Mouse (Mus musculus) lung, embryonic 15.5 days (tissue): ENCODE data around the gene Capzb. TPM values are rescaled to one million over a fixed set of nuclear protein-coding genes. Genes with fewer than 3 reads are reported as not detected.

Experiments used
- ATAC-seq: fragments of 200-750 bp; cut with Nextera tagmentation; 2 replicates; pipeline ENCODE4 v1.8.0; 2017; ENCODE audit warnings: moderate number of reproducible peaks, borderline replicate concordance; ENCODE audit not compliant: low FRiP score, low TSS enrichment; ENCODE audit errors: extremely low read depth
- H3K27ac ChIP-seq: fragments of 300-500 bp; sonication (generic); 2 replicates; pipeline ENCODE4 v1.5.1; 2015; ENCODE audit warnings: moderate library complexity, mild to moderate bottlenecking, inconsistent platforms
- H3K27me3 ChIP-seq: fragments of 300-500 bp; sonication (generic); 2 replicates; pipeline ENCODE4 v1.6.1; 2015; ENCODE audit warnings: inconsistent platforms
- H3K36me3 ChIP-seq: fragments of 300-500 bp; sonication (generic); 2 replicates; pipeline ENCODE4 v1.6.1; 2015; ENCODE audit warnings: inconsistent platforms
- H3K4me1 ChIP-seq: fragments of 300-500 bp; sonication (generic); 2 replicates; pipeline ENCODE4 v1.6.1; 2015; ENCODE audit warnings: inconsistent platforms
- H3K4me2 ChIP-seq: fragments of 300-500 bp; sonication (generic); 2 replicates; pipeline ENCODE4 v1.6.1; 2015; ENCODE audit warnings: inconsistent platforms, mild to moderate bottlenecking, moderate library complexity
- H3K4me3 ChIP-seq: fragments of 300-500 bp; sonication (generic); 2 replicates; pipeline ENCODE4 v1.5.1; 2015; ENCODE audit warnings: mild to moderate bottlenecking, inconsistent platforms
- H3K9ac ChIP-seq: fragments of 300-500 bp; sonication (generic); 2 replicates; pipeline ENCODE4 v1.6.1; 2015; ENCODE audit warnings: inconsistent platforms
- H3K9me3 ChIP-seq: fragments of 300-500 bp; sonication (generic); 2 replicates; pipeline ENCODE4 v1.6.1; 2016; ENCODE audit warnings: inconsistent platforms
- WGBS: fragments of 180-500 bp; shearing (Covaris S2); methylation state at CpG from one replicate; pipeline ENCODE4 v1.1.7; 2015; 5-methylcytosine and 5-hydroxymethylcytosine counted together
- polyA plus RNA-seq: library from polyadenylated mRNA; unstranded; fragments of >200 nt; fragmentation: Nextera tagmentation; extraction: Ambion mirVana; gene quantifications from 2 replicates; pipeline ENCODE4 v1.2.1, GENCODE M21; 2015

Gene Capzb
- polyA plus RNA-seq, 1 experiment from 2014 or later, result 467 TPM

DNA sequence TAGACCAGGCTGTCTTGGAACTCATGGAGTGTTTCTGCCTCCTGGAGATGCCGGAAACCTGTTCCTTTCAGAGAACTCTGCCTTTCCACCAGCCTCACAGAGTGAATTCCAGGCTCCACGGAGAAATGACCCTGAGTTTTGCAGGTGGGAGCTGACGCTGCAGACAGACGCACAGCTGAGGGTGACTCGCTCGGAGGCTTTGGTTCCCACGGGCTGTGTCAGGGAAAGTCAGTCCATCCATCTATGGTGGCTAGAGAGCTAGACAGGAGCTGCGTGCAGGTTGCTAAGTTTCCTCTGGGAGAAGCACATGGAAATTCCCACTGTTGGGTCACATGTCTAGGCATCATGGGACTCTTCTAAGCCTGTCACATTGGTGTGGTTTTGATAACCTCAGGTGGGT is 38.5 kb downstream of the Capzb start:
- ATAC-seq, result no peak
- 76% methylated on average over 8 of the region's 8 CpGs for WGBS
- H3K9me3 ChIP-seq, result no peaks in the 10 kb centered on the region
- peaks cover 9% of the 10 kb centered on the region for H3K36me3 ChIP-seq
- H3K4me3 ChIP-seq, result no peak overlapping the region
- no peaks in the 10 kb centered on the region for H3K27me3 ChIP-seq
- H3K4me1 ChIP-seq, result peaks cover 66% of the 10 kb centered on the region
- no peak overlapping the region for H3K9ac ChIP-seq
- no peak overlapping the region for H3K27ac ChIP-seq
- no peak overlapping the region for H3K4me2 ChIP-seq

DNA sequence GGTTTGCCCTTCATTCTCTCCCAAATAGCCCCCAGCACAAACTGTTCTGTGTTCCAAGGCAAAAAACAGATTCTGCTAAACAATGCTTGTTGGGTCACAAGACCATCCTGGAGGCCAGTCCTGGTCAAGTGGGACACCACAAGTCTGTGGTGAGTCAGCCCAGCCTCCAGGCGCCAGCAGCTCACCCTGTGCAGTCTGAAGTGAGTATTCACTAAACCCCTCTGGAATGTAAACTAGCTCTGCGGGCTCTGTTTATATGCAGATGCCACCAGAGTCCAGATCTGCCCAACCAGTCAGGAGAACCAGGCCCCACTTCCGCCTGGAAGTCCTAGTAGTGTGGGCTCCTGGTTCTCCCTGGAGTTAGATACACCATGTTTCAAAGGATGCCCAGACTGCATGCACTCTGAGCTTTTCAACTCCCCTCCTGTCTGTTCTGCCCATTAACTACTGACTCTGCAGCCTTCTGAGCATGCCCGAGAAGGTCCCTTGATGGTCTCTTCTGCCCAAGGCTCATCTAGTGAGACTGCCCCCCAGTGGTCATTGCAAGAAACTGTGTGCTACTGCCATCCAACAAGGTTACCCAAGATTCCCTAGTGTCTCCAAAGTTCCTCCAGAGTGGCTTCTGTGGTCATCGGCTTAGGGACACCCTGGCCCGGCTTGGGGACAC is 39.9 kb downstream of the Capzb start:
- H3K4me1 ChIP-seq, result peaks cover 55% of the 10 kb centered on the region
- no peak overlapping the region for H3K4me2 ChIP-seq
- H3K27ac ChIP-seq, result peak overlapping the region; percentile 34
- no peak overlapping the region for H3K4me3 ChIP-seq
- 0 out of 2 replicates have a peak, but pooled peaks have one; percentile 27 for ATAC-seq
- H3K9ac ChIP-seq, result no peak overlapping the region
- WGBS, result 44% methylated on average over 6 of the region's 6 CpGs
- H3K27me3 ChIP-seq, result no peaks in the 10 kb centered on the region
- H3K36me3 ChIP-seq, result 0 out of 2 replicates have a peak, but pooled peaks cover 3% of the 10 kb centered on the region
- no peaks in the 10 kb centered on the region for H3K9me3 ChIP-seq

DNA sequence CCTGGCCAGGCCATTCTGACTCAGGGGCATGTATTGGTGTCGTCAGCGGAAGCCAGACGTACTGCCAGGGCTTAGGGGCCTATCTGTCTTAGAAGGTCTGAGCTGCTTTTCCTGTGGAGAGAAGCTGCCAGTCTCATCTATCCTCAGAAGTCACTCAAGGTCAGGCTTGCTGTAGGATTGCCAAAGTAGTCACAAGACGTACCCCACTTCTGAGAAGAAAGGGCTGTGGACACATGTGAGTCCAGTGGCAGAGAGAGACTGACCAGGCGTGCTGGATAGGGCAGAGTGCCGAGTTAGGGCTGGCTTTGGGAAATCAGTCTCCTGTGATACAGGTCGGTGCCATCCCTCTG is 40.4 kb downstream of the Capzb start:
- Histone ChIP-seq H3K27ac (0 out of 2 replicates have a peak overlapping the region, but pooled peaks have one; percentile 34), H3K9me3 (no peaks in the 10 kb centered on the region), H3K4me2 (no peak overlapping the region), H3K27me3 (no peaks in the 10 kb centered on the region), H3K4me3 (no peak overlapping the region), H3K36me3 (0 out of 2 replicates have a peak, but pooled peaks cover 3% of the 10 kb centered on the region), H3K9ac (no peak overlapping the region), H3K4me1 (peaks cover 57% of the 10 kb centered on the region)
- WGBS, result 83% methylated on average over 7 of the region's 7 CpGs
- ATAC-seq, result no peak

DNA sequence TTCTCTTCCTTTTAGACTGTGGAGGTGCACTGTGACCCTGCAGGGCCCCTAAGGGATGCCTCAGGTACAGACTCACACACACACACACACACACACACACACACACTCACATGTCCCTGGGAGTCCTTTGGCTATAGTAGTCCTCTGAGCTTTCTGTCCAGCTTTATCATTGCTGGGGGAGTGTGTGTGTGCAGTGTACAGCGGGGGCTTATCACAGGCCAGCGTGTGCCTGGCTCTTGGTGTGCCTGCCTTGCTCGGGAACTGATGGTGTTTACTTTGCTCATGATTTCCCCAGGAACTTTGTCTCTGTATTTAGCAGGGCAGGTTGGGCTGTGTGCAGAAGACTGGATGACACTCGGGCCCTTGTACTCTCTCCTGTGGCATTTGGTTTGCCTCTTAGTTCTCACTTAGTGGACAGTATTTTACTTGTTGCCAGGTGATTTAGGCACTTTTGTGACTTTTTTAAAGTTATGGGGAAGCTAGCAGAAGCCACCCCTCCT is 41.1 kb downstream of the Capzb start:
- Histone ChIP-seq H3K4me2 (no peak overlapping the region), H3K27ac (no peak overlapping the region), H3K27me3 (no peaks in the 10 kb centered on the region), H3K9me3 (no peaks in the 10 kb centered on the region), H3K4me3 (no peak overlapping the region), H3K36me3 (peaks cover 9% of the 10 kb centered on the region; the same call in 1 of the 2 replicates), H3K9ac (no peak overlapping the region), H3K4me1 (peaks cover 57% of the 10 kb centered on the region)
- ATAC-seq, result no peak
- WGBS, result 36% methylated on average over 4 of the region's 4 CpGs

DNA sequence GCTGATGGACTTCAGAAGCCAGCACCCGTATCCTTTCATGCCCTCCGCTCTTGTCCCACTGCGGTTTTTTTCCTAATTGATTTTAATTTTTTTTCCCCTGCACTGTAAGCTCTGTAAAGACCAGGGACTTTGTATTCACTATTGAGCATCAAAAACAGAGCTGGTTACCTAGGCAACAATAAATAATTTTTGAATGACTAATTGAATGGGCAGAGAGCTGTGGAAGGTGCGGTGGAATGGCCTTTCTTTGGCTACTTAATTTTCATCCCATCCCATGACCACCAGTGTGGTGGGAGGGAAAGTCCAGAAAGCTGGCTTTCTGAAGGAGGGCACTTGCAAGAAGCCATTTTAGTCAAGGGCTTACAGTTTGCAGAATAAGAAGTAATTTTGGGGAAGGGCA is 41.6 kb downstream of the Capzb start:
- H3K36me3 ChIP-seq, result peaks cover 12% of the 10 kb centered on the region; the same call in 1 of the 2 replicates
- no peak overlapping the region for H3K27ac ChIP-seq
- no peak for ATAC-seq
- no peak overlapping the region for H3K4me3 ChIP-seq
- peaks cover 54% of the 10 kb centered on the region for H3K4me1 ChIP-seq
- H3K9me3 ChIP-seq, result no peaks in the 10 kb centered on the region
- H3K27me3 ChIP-seq, result no peaks in the 10 kb centered on the region
- 81% methylated on average over 4 of the region's 4 CpGs for WGBS
- no peak overlapping the region for H3K9ac ChIP-seq
- no peak overlapping the region for H3K4me2 ChIP-seq

DNA sequence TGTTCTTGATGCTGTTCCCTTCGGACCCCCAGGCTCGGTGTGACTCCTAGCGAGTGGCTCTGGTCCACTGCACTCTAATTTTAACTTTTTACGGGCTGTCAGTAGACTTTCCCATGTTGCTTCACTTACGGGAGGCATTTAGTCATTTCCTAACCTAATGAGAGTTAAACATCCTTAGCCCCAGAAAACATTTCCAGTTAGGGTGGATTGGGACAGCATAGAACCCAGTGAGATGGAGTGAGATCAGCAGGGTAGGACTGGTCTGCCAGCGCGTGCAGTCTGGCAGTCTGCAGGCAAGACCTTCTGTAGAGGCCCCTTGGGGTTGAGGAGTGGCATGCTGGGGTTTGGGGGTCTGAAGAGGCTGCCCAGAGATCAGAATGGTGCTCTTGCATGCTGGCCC is 42.9 kb downstream of the Capzb start:
- no peak overlapping the region for H3K9ac ChIP-seq
- no peak for ATAC-seq
- H3K4me1 ChIP-seq, result peaks cover 44% of the 10 kb centered on the region
- no peaks in the 10 kb centered on the region for H3K27me3 ChIP-seq
- no peaks in the 10 kb centered on the region for H3K9me3 ChIP-seq
- no peak overlapping the region for H3K27ac ChIP-seq
- peaks cover 24% of the 10 kb centered on the region for H3K36me3 ChIP-seq
- 83% methylated on average over 7 of the region's 7 CpGs for WGBS
- no peak overlapping the region for H3K4me3 ChIP-seq
- no peak overlapping the region for H3K4me2 ChIP-seq

DNA sequence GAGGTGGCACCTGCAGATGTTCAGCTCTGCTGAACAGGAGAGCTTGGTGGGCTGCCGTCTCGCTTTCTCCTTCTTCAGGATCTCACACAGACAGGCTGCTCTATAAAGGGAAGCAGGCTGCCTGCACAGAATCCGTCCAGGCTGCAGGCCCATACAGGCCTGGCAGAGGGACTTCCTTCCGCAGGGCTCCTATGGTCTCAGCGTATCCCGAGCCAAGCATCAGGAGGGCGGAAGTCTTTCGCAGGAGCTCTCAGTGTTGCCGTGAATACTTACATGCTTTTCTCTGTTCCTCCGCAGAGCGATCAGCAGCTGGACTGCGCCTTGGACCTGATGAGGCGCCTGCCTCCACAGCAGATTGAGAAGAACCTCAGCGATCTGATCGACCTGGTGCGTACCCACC is 45.9 kb downstream of the Capzb start:
- Histone ChIP-seq H3K9ac (no peak overlapping the region), H3K36me3 (peaks cover 38% of the 10 kb centered on the region), H3K4me3 (no peak overlapping the region), H3K4me2 (no peak overlapping the region; the same call in 1 of the 2 replicates), H3K27me3 (no peaks in the 10 kb centered on the region), H3K4me1 (peaks cover 13% of the 10 kb centered on the region), H3K9me3 (no peaks in the 10 kb centered on the region), H3K27ac (no peak overlapping the region; the same call in 1 of the 2 replicates)
- WGBS, result 84% methylated on average over 16 of the region's 16 CpGs
- no peak for ATAC-seq

DNA sequence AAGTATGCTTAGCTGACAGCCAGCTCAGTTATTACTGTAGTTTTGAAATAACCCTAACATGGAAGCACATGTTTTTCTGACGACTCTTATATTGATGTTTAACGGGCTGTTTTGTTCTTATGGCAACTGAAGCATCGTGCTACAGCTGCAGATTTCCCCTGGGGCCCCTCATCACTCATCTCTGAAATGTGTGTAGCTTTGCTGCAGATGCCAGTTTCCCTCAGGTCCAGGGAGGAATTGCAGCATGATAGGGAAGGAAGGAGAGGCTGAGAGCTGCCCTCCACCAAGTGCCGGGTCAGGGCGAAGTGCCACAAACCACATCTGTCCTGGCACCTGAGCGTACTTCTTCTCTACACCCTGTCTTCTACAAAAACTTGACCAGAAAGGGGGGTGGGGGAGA is 47.6 kb downstream of the Capzb start:
- no peak for ATAC-seq
- Histone ChIP-seq H3K4me3 (no peak overlapping the region), H3K4me1 (peaks cover 11% of the 10 kb centered on the region), H3K4me2 (no peak overlapping the region), H3K27ac (no peak overlapping the region), H3K9me3 (no peaks in the 10 kb centered on the region), H3K27me3 (no peaks in the 10 kb centered on the region), H3K9ac (no peak overlapping the region), H3K36me3 (peaks cover 38% of the 10 kb centered on the region)
- 60% methylated on average over 6 of the region's 6 CpGs for WGBS

DNA sequence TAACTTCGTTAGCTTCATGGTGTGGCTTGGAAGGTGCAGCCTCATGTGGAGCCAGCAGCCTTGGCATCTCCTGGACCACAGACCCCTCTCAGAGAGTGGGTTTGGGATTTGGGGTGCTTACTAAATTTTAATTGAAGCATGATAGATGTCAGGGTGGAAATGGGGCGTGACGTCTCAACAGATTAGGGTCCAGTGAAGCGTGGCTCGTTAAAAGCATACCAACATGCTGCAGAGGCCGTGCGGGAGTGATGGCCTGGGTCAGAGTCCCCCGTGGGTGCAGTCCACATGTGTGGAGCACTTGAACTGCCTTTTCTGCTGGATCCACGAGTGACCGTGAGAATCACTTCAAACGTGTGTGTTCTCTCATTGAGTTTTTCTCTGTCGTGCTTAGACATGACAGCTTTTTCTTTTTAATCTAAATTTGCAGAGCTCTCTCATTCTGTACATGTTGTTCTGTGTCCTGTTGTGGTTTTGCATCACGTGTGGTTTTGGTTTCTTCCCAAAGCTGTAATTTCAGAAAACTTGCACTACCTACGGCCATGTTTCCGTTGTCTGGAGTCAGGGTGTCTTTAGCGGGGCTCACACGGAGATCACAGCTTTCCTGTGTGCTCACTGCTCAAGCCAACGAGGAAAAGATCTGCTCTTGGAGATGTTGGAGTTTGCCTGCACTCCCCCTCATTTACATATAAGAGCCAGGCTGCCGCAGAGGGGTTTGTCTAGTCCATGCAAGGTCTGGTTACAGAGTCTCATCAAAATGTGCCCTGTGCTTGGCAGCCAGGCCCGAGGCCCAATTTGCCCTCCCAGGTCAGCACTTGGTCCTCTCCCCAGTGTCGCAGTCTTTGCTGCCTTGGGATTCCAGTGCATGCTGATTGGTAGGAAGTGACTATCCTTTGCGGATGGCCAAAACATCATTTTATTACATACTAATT is 49.2 kb downstream of the Capzb start:
- Histone ChIP-seq H3K4me2 (no peak overlapping the region), H3K4me1 (peaks cover 16% of the 10 kb centered on the region), H3K9ac (no peak overlapping the region), H3K36me3 (peaks cover 38% of the 10 kb centered on the region), H3K4me3 (no peak overlapping the region), H3K27me3 (no peaks in the 10 kb centered on the region), H3K27ac (no peak overlapping the region), H3K9me3 (no peaks in the 10 kb centered on the region)
- no peak for ATAC-seq
- WGBS, result 79% methylated on average over 22 of the region's 22 CpGs

DNA sequence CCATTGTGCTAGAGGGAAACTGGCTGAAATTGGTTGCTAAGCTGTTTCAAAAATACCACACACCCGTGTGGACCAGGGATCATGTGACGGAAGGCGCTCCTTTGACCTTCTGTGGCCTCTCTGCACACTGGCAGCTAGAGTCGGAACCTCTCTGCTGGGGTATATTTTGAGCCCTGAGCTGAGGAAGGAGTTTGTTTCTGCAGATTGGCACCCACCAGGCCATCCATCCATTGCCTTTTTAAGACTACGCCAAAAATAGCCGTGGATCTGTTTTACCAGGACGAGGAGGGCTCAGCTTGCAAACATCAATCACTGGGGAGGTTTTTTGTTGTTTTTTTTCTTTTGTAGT is 49.9 kb downstream of the Capzb start:
- Histone ChIP-seq H3K4me3 (no peak overlapping the region), H3K4me1 (peaks cover 21% of the 10 kb centered on the region), H3K36me3 (peaks cover 38% of the 10 kb centered on the region), H3K9ac (no peak overlapping the region), H3K27me3 (no peaks in the 10 kb centered on the region), H3K9me3 (no peaks in the 10 kb centered on the region), H3K4me2 (no peak overlapping the region), H3K27ac (no peak overlapping the region)
- no peak for ATAC-seq
- WGBS, result 63% methylated on average over 7 of the region's 7 CpGs

DNA sequence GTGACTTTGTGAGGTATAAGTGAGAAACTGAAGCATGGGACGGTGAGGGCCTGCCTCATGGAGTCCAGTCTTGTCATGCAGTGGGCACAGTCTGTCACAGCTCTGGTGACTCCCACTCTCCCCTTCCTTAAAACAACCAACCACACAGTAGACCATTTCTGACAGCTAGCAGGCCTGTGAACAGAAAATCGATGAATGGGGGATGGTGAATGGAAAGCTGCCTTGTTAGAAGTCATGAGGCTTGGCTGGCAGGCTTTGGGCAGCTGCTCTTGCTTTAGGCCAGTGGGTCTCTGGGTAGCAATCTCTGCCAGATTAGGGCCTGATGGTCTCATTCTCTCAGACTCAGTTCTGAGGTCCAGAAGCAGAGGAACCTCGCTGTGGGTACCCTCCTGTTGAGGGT is 51.5 kb downstream of the Capzb start:
- no peak overlapping the region for H3K9ac ChIP-seq
- H3K4me1 ChIP-seq, result peaks cover 25% of the 10 kb centered on the region
- ATAC-seq, result no peak
- no peak overlapping the region for H3K27ac ChIP-seq
- no peak overlapping the region for H3K4me3 ChIP-seq
- H3K36me3 ChIP-seq, result peaks cover 29% of the 10 kb centered on the region
- no peaks in the 10 kb centered on the region for H3K27me3 ChIP-seq
- 85% methylated on average over 3 of the region's 3 CpGs for WGBS
- H3K9me3 ChIP-seq, result no peaks in the 10 kb centered on the region
- H3K4me2 ChIP-seq, result no peak overlapping the region

DNA sequence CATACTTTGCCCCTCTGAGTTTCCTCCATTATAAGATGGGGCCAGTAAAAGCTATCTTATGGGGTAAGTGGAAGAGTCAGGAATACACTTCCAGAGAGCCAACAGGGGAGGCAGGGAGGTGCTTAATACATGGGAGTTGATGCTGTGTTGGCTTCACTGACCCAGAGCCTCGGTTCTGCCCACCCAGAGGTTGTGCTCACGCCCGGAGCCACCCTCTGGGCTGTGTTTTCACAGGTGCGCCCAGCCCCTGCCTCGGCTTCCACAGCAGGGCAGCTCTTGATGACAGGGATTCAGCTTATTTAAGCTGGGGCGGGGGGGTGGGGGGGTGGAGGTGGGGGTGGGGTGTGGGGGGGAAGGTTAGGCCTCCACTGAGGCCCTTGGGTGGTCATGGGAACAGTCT is 52.1 kb downstream of the Capzb start:
- Histone ChIP-seq H3K27ac (no peak overlapping the region), H3K36me3 (peaks cover 25% of the 10 kb centered on the region), H3K4me2 (no peak overlapping the region), H3K27me3 (no peaks in the 10 kb centered on the region), H3K9ac (no peak overlapping the region), H3K9me3 (no peaks in the 10 kb centered on the region), H3K4me3 (no peak overlapping the region), H3K4me1 (peaks cover 31% of the 10 kb centered on the region)
- no peak for ATAC-seq
- 71% methylated on average over 6 of the region's 6 CpGs for WGBS
